Mouse (Mus musculus): ENCODE results near the gene Csnk1e.

Gene Csnk1e

DNA sequence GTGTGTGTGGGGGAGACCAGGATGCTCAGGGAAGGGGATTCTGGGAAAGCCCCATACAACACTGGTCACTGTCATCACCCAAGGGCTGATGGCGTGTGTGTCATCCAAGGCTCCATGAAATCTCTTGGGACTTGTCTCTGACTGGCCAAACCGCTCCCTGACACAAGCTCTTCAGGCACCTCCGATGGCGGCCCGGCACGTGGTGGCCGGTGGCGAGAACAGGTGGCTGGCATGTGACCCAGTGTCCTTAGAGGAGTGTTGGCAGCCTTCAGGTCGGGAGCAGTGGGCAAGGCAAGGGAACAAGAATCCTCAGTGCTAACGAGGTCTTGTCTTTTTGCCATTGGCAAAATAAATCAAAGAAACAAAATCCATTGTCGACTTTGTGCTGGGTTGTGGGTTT lies 36.7 kb downstream of the Csnk1e start:
- DNase-seq (ENCODE audit: low spot score): no peak

DNA sequence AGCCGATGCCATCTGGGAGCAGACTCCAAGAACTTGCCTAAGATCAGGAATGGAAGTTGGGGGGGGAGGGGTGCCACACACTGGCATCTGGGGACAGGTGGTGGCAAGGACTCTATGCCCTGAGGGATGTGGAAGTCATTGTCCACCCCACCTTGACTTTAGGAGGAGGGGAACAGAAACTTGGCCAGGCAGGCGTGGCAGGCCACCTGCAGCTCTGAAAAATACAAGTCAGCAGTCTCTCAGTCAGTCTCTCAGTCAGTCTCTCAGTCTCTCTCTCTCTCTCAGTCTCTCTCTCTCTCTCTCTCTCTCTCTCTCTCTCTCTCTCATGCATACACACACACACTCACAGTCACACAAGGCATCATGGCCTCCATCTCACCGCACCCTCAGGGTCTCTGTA lies 37.1 kb downstream of the Csnk1e start:
- no peak for DNase-seq (ENCODE audit: low spot score)

DNA sequence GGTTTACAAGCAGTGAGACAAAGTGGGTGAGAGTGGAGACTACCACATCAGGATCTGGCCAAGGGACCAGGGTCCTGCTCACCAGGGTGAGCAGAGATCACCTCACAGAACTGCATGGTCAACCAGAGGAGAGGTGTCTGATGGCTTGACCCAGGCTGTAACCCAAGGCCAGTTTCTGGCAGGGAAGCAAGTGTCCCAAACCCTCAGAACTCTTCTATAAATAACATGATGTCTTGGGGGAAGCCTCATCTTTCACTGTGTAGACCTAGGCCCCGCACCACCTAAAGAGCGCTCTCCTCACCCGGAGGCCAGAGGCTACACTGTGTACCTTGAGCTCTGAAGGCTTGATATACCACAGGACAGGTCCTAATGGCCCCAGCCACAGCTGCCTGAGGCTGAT lies 38.0 kb downstream of the Csnk1e start:
- no peak for DNase-seq (ENCODE audit: low spot score)

- no peak for DNase-seq (ENCODE audit: low spot score)
These were observed 38.8 kb downstream of the Csnk1e start for GRCm38 (mm10) chr15:79416460-79417085.

GRCm38 (mm10) chr15:79414513-79414912 lies 40.9 kb downstream of the Csnk1e start:
- no peak for DNase-seq (ENCODE audit: low spot score)

DNA sequence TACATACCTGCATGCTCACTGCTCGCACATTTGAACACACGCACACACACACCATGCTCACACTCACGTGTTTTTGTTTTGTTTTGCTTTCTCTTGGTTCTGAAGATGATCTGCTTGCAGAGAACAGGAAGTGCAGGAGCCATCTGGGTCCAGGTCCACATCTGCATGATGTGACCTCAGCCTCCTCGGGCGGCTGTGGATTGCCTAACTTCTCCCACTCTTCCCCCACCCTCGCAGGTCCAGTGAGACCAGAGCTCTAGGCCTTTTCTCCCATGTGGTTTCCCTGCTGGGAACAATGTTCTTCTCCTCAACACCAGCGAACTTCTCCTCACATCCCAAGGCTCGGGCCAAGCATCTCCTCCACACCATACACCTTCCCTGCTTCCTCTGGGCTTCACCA lies 41.6 kb downstream of the Csnk1e start:
- no peak for DNase-seq (ENCODE audit: low spot score)

DNA sequence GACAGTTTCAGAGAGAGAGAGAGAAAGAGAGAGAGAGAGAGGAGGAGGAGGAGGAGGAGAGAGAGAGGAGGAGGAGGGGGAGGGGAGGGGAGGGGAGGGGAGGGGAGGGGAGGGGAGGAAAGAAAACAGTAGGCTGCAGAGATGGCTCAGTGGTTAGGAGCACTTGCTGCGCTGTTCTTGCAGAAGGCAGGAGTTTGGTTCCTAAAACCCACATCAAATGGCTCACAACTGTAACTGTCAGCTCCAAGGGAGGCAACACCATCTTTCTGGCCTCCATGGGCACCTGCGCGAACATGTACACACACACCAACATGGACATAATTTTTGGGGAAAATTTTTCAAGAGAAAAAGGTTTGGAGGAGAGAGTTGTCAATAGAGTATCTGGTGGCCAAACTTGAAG lies 42.2 kb downstream of the Csnk1e start:
- DNase-seq (ENCODE audit: low spot score): no peak

DNA sequence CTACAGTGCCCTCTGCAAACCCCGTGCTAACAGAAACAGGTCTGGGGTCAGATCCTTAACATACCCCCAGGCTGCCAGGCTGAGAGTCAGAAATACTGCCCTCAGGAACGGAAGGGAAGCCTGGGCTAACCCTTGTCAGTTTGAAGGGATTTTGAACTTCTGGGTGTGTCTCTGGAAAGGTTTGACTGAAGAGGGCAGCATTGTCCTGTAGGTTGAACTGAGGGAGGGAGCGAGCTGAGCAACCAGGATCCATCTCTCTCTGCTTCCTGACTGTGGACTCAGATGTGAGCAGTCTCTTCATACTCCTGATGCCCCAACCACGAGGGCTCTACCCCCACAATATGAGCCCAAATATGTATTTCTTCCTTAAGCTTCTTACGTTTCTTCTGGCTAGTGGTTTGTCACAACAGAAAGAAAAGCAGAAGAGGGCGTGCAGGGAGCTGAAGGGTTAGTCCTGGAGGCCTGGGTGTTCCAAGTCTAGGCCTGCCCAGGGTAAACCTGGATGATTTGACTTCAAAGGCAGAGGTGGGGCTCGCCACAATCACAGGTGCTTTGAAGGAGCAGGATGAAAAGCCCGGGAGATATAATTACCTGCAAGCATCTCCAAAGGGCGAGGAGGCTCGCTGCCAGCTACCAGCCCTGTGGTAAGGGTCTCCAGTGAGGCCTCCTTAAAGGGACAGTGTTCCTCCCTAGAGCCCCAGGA lies 43.9 kb downstream of the Csnk1e start:
- DNase-seq (ENCODE audit: low spot score): no peak

DNA sequence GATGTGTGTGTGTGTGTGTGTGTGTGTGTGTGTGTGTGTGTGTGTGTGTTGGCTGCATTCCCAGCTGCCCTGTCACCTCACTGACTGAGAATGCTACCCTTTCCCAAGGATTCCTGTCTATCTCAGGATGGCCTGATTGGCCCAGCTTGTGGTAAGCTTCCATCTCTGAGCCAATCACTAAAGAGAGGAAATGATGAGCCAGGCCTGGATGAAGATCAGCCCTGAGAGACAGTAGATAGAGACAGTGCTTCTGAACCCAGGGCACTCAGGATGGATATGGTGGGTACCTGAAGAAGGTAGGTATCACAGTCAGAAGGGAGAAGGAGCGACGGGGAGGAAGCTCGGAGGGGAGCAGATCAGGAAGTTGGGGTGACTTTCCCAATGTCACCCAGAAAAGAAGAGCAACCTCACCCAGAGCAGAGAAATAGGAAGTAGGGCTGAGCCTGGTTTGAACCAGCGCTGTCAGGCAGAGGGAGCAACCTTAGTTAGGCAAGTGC lies 46.2 kb downstream of the Csnk1e start:
- DNase-seq (ENCODE audit: low spot score): no peak

- no peak for DNase-seq (ENCODE audit: low spot score)
These were observed 48.8 kb downstream of the Csnk1e start for GRCm38 (mm10) chr15:79406564-79406963.

GRCm38 (mm10) chr15:79404277-79404676 lies 51.1 kb downstream of the Csnk1e start:
- DNase-seq (ENCODE audit: low spot score): no peak

- no peak for DNase-seq (ENCODE audit: low spot score)
These were observed 51.6 kb downstream of the Csnk1e start for GRCm38 (mm10) chr15:79403763-79404210.

DNA sequence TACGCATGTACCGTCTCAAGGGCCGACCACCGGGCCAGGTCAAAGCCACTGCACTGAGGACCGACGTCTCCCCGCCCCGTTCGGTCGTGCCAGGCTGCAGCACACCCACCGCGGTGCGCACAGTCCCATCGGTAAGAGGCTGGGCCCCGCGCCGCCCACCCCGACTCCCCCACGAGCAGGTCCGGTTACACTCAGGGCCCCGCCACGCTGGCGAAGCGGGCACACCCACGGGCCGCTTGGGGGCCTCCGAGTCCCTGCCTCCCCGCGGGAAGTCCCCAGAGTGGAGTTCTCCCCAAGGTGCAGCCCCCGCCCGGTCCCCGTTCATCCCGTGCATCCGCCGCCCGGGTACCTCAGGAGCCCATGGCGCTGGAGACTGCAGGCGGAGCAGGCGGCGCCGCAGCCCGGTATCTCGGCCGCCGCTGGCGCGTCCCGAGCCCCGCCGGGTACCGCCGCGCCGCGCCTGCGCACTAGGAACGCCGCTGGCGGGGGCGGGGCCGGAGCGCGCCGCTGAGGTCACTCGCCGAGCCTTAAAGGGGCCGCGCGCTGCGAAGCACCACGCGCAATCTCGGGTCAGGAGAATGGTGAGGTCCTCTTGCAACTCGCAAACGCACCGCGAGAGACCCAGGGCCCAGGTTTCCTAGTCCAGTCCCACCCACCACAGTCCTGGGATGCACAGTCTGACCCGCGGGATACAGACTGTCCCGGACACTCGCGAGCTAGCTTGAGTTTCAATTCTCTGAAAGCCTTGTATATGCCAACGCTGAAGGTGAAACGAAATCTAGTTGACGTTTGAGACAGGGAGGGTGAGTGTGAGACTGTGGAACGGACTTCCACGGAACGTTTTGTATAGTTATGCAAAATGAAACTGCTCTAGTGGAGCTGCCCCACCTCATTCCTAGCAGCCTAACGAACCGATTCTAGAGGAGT lies 52.3 kb downstream of the Csnk1e start, which contains the start of gene Tmem184b:
Gene Tmem184b, minus strand, starts transcription at position 734 of the 927 bp plus-strand sequence.
- DNase-seq (ENCODE audit: low spot score): peak; percentile 73

DNA sequence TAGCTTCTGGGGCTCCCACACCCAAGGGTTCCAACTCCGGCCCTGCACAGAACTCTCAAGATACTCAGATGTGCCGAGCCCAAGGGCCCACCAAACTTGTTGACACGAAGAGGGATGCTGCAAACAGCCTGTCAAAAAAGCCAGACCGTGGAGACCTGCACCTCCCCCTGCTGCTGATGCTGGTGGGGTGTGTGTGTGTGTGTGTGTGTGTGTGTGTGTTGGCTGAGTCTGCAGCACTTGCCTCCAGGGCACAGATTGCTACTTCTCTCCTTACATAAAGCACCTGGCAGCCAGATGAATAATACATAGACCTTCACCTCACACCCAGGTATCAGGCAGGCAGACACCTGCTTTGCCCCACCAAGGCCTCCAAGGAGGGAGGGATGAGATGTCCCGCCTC lies 53.2 kb downstream of the Csnk1e start:
- no peak for DNase-seq (ENCODE audit: low spot score)

- no peak for DNase-seq (ENCODE audit: low spot score)
These were observed 54.4 kb downstream of the Csnk1e start for GRCm38 (mm10) chr15:79400975-79401365.

DNA sequence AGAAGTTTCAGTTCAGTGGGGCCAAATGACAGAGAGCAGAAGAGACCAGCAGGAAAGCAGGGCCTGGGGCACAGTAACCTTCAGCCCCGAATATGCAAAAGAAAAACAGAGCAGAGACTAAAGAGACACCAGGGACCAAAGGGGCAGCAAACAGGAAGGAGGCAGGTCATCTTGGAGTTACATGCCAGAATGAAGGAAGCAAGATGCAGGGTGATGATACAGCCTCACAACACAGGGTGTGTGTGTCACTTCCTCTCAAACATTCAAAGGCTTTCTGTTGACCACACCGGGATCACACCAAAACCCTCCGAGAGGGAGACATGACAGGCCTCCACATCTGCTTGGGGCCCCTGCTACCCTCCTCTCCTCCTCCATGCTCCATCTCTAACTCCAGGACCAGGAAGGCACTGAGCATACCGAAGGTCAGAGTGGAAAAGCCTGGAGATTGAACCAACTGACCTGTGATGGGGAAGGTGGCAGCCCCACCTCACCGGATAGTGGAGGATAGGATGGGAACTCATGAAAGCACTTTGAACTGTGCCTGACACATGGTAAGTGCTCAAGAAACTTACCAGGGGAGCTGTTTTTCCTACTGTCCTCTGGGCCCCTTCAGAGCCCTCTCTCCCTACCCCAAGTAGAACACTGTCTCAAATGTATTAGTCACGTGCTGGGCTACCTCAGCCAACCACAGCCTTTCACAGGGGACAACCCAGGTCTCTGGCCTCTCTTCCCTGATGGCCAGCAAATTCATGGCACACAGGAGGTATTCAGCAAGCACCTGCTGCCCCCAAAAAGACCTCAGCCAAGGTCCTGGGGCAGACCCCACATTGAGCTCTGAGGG lies 55.0 kb downstream of the Csnk1e start:
- no peak for DNase-seq (ENCODE audit: low spot score)

DNA sequence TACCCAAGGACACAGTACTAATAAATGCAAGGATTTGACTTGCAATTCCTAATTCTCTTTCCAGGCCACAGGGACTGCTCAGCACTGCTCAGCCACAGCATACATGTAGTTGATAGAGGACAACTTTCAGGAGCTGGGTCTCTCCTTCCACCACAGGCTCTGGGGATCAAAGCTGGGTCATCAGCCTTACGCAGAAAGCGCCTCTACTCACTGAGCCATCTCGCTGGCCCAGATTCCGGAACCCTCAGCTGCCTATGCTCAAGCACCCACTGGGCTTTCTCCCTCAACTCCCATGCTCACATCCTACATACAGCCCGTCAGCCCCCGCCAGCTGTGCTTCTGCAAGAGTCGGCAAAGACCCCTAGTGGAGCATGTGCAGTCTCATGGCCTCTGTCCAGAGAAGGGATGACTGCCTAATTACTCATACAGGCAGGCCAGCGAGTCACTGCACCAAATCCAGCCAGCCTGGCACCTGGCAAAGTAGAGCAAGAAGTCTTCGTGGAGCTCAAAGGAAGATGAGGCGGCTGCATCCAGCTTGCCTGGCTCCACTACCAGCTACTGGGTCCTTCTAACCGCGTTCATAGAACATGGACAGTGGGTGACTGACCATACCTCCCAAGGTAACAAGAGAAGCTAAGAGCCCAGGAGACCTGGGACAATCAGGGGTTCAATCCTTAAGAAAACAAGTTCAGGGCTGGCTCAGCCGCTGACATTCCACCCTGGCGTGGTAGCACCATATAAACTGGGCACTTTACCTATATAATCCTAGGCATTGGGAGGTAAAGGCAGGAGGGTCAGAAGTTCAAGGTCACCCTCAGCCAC lies 55.9 kb downstream of the Csnk1e start:
- no peak for DNase-seq (ENCODE audit: low spot score)

DNA sequence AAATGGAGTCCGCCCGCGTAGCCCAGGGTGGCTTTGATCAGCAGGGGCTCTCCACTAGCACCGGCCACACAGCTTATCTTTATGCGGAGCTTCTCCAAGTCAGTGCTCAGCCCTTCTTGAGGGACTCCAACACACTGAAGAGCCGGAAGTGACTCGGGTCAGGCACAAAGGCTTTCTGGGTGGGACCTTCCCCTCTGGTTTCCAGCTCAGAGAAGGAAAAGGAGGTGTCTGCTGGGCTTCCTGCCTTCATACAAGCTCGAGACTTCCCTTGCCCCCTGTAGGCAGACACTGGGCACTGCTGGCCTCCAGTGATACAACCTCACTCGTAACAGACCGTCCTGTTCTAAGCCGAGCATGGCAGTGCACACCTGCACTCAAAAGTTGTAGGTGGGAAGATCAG lies 58.6 kb downstream of the Csnk1e start:
- no peak for DNase-seq (ENCODE audit: low spot score)

GRCm38 (mm10) chr15:79395281-79395680 lies 60.1 kb downstream of the Csnk1e start:
- no peak for DNase-seq (ENCODE audit: low spot score)

DNA sequence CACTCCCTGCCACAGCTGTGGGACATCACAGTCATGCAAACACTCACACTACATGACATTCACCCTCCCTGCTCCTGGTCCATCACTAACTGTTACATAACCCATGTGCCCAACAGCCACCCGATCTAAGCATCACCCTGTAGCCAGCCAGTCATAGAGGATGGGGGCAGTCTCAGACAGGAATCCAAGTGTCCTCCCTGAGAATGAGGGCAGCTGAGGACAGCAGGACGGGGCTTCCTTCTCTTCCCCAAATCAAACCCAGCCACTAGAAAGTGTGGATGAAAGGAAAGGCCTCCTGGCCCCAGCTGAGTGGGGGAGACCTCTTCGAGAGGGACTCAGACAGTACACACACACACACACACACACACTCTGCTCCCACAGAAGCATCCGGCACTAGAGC lies 60.5 kb downstream of the Csnk1e start:
- DNase-seq (ENCODE audit: low spot score): no peak

DNA sequence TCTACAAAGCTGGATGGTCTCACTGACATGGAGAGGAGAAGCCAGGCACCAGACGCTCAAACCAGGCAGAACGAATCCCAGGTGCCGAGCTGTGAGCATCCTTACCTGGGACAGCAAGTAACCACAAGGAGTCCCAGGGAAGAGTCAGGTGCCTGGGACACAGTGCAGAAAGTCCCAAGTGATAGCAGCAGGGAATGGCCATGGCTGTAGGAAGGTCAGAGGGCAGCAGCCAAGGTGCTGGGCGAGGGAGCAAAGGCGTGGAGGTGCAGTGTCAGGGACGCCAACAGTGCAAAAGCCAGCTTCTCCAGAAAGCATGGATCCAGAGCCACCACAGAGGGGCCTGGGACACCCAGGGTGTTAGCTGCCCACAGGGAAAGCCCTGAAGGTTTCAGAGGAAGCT lies 62.3 kb downstream of the Csnk1e start:
- no peak for DNase-seq (ENCODE audit: low spot score)
